Mouse (Mus musculus) forebrain, embryonic 15.5 days (tissue): ENCODE data around the gene Nanos2. TPM values are rescaled to one million over a fixed set of nuclear protein-coding genes. Genes with fewer than 3 reads are reported as not detected.
A peak's percentile ranks its signal among the peaks of the same experiment; 100 is the strongest.

Source experiments
- ATAC-seq: fragments of 200-750 bp; cut with Nextera tagmentation; replicated peaks from 2 replicates; pipeline ENCODE4 v1.8.0; 2017; ENCODE audit warnings: mild to moderate bottlenecking, moderate TSS enrichment, moderate library complexity
- H3K27ac ChIP-seq: fragments of 300-500 bp; sonication (generic); replicated peaks from 2 replicates; pipeline ENCODE4 v1.5.1; 2015; ENCODE audit warnings: mild to moderate bottlenecking, inconsistent platforms
- H3K27me3 ChIP-seq: fragments of 300-500 bp; sonication (generic); 2 replicates; pipeline ENCODE4 v1.6.1; 2015; ENCODE audit warnings: inconsistent platforms
- H3K36me3 ChIP-seq: fragments of 300-500 bp; sonication (generic); 2 replicates; pipeline ENCODE4 v1.6.1; 2015; ENCODE audit warnings: mild to moderate bottlenecking, inconsistent platforms
- H3K4me1 ChIP-seq: fragments of 300-500 bp; sonication (generic); 2 replicates; pipeline ENCODE4 v1.6.1; 2015; ENCODE audit warnings: inconsistent platforms
- H3K4me2 ChIP-seq: fragments of 300-500 bp; sonication (generic); replicated peaks from 2 replicates; pipeline ENCODE4 v1.6.1; 2015; ENCODE audit warnings: mild to moderate bottlenecking, inconsistent platforms
- H3K4me3 ChIP-seq: fragments of 300-500 bp; sonication (generic); 2 replicates; pipeline ENCODE4 v1.5.1; 2015; ENCODE audit warnings: mild to moderate bottlenecking, inconsistent platforms
- H3K9ac ChIP-seq: fragments of 300-500 bp; sonication (generic); replicated peaks from 2 replicates; pipeline ENCODE4 v1.6.1; 2015; ENCODE audit warnings: mild to moderate bottlenecking, inconsistent platforms
- H3K9me3 ChIP-seq: fragments of 300-500 bp; sonication (generic); 2 replicates; pipeline ENCODE4 v1.6.1; 2016; ENCODE audit warnings: inconsistent platforms
- WGBS: fragments of 180-500 bp; shearing (Covaris S2); methylation state at CpG from one replicate; pipeline ENCODE4 v1.1.7; 2015; ENCODE audit warnings: mixed read lengths; 5-methylcytosine and 5-hydroxymethylcytosine counted together
- polyA plus RNA-seq: library from polyadenylated mRNA; unstranded; fragments of >200 nt; fragmentation: Nextera tagmentation; extraction: Ambion mirVana; gene quantifications from 2 replicates; pipeline ENCODE4 v1.2.1, GENCODE M21; 2015

Gene Nanos2
- polyA plus RNA-seq, 1 experiment from 2014 or later = 0.60 TPM

DNA sequence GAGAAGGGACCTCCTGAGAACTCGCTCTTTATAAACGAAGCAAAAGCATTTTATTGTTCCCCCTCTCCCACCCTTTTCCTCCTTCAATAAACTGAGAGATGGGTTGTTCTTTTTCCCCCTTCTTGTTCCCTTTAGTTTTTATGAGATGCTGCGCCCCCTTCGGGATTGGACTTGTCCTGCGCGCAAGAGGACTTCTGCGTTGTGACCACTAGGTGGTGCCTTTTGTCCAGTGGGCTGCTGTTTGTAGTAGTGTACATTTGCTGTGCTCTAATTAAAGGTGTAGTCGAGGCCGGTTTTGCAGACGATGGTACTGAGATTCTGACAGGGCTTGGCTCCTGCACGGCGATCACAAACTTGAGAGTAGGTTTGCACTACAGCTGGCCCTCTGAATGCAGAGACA lies 19.3 kb downstream of the Nanos2 start:
- Histone ChIP-seq H3K36me3 (peaks cover 23% of the 10 kb centered on the region), H3K4me3 (no peak overlapping the region), H3K4me2 (peak overlapping the region; percentile 99; the same call in 1 of the 2 replicates), H3K27ac (no peak overlapping the region), H3K27me3 (no peaks in the 10 kb centered on the region), H3K9ac (no peak overlapping the region), H3K4me1 (peaks cover 49% of the 10 kb centered on the region), H3K9me3 (no peaks in the 10 kb centered on the region)
- ATAC-seq = no peak
- WGBS = 4% methylated on average over 12 of the region's 12 CpGs

DNA sequence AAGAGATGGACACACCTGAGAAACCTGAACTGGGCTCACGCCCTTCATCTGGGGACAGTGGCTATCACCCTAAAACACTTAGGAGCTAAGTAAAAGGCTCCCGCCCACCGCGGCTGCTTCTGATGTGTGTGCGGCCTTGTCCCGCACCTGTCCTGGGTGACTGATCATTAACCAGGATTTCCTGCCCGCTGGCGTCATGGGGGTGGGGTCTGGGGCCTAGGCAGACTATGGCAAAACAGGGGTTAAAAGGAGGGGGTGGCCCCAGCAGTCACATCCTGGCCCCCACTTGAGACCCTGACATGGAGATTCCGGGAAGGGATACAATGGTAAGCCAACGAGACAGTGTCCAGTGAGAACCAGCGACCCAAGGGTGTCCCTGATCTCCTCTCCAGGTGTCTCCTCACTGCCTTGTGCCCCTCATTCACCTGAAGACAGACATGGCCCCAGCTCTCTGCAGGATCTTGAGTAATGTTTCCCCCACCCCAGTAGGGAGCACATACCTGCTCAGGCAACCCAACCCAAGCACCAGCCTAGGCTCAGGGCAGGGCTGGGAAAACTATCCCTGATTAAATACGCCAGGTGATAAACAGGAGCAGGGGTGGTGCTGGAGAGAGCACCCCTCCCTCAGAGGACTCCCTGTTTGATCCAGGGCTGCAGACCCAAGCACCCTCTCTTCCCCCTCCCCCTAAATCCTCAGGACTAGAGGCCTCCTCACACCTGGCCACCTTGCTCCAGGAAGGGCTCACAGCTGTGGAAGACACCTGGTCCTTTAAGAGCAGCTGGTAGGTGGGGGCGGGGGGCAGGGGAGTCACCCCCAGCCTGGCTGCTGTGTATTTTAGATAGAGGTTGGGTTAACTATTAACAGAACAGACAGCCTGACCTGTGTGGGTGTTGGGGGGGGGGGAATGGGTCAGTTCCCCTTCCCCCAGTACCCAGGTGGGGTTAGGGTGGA lies 20.1 kb downstream of the Nanos2 start:
- WGBS = 82% methylated on average over 13 of the region's 13 CpGs
- no peak overlapping the region for H3K27ac ChIP-seq
- no peak overlapping the region for H3K4me3 ChIP-seq
- peaks cover 52% of the 10 kb centered on the region for H3K4me1 ChIP-seq
- no peaks in the 10 kb centered on the region for H3K9me3 ChIP-seq
- no peak overlapping the region for H3K9ac ChIP-seq
- no peak for ATAC-seq
- no peak overlapping the region for H3K4me2 ChIP-seq
- no peaks in the 10 kb centered on the region for H3K27me3 ChIP-seq
- peaks cover 23% of the 10 kb centered on the region for H3K36me3 ChIP-seq

DNA sequence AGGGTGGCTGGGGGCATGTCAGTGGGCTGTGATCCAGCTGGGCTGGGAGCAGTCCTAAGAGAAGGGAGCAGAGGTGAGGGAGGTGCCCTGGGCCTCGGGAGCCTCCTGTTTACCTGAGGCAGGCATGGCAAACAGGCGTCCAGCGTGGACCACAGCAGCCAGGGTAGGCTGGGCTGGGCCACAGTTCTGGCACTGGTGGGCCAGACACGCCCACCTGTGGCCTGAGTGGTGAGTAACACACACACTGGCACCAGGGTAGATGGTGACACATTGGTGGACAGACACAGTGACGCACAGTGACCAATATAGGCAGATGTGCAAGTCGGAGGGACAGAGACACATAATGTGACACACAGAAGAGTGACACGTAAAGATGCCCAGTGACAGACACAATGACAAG lies 23.4 kb downstream of the Nanos2 start:
- peaks cover 16% of the 10 kb centered on the region for H3K36me3 ChIP-seq
- no peak overlapping the region for H3K27ac ChIP-seq
- ATAC-seq = no peak
- 82% methylated on average over 7 of the region's 7 CpGs for WGBS
- H3K4me2 ChIP-seq = no peak overlapping the region
- H3K4me1 ChIP-seq = peaks cover 34% of the 10 kb centered on the region
- H3K9ac ChIP-seq = no peak overlapping the region
- H3K9me3 ChIP-seq = no peaks in the 10 kb centered on the region
- H3K27me3 ChIP-seq = no peaks in the 10 kb centered on the region
- H3K4me3 ChIP-seq = no peak overlapping the region

DNA sequence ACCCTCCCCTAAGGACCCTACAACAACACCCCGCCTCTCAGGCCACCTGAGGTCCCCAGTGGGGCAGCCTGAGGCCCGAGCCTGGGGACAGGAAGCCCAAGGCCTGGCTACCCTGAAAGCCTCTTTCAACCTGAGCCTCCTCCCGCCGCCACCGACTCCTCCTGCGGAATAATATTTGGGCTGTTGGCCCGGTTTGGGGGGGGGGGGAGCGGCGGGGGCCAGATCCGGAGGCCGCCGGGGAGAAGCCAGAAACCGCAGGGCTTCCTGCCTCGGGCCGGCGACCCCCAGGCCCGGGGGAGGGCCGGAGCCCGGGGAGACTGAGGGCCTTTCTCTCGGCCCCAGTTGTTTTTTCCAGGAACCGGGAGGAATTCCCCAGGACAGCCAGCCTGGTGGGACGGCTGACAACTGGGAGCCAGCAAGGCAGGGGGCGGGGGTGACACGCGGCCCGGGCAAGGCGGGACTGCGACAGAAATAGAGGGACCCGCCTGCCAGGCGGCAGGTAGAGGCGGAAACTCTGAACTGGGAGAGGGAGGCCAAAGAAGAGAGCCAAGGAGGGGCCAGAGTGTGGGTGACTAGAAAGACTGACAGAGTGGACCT lies 24.9 kb downstream of the Nanos2 start:
- H3K27me3 ChIP-seq = no peaks in the 10 kb centered on the region
- WGBS = 2% methylated on average over 31 of the region's 31 CpGs
- peak overlapping the region; percentile 50 for H3K4me2 ChIP-seq
- no peak for ATAC-seq
- H3K9ac ChIP-seq = peak overlapping the region; percentile 43
- peaks cover 7% of the 10 kb centered on the region for H3K36me3 ChIP-seq
- H3K27ac ChIP-seq = no peak overlapping the region
- peaks cover 18% of the 10 kb centered on the region for H3K4me1 ChIP-seq
- H3K9me3 ChIP-seq = no peaks in the 10 kb centered on the region
- peak overlapping the region; percentile 27 for H3K4me3 ChIP-seq

DNA sequence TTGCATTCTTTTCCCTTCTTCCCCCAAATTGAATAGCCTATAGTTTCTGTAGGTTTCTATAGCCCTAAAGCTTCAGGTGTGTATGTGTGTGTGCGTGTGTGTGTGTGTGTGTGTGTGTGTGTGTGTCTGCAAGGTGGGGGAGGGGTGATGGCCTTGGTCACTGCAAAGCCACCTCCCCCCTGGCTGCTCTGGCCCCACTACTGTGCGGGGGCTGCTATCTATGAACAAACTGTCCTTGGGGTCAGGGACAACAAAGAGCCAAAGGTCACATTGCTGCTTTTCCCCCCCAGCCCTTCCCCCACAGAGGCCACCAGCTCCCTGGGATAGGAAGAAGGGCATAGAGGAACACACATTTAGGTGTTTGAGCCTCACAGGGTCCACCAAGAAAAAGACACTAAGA lies 25.7 kb downstream of the Nanos2 start:
- WGBS = 72% methylated on average over 2 of the region's 2 CpGs
- ATAC-seq = no peak

DNA sequence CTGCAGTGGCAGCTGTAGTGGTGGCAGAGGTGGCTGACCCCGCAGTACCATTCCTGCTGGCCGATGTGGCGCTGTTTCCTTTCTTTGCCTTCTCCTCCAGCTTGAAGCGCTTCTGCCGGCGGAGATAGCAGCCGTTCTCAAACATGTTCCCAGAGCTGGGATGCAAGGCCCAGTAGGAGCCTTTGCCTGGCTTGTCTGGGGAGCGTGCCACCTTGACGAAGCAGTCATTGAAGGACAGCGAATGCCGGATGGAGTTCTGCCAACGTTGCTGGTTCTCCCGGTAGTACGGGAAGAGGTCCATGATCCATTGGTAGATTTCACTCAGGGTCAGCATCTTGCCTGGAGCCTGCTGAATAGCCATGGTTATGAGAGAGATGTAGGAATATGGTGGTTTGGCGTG lies 27.3 kb downstream of the Nanos2 start:
- 70% methylated on average over 15 of the region's 15 CpGs for WGBS
- H3K9ac ChIP-seq = no peak overlapping the region
- no peak overlapping the region for H3K4me3 ChIP-seq
- H3K27me3 ChIP-seq = no peaks in the 10 kb centered on the region
- no peak overlapping the region for H3K27ac ChIP-seq
- no peak overlapping the region for H3K4me2 ChIP-seq
- no peaks in the 10 kb centered on the region for H3K9me3 ChIP-seq
- H3K4me1 ChIP-seq = peaks cover 11% of the 10 kb centered on the region
- H3K36me3 ChIP-seq = no peaks in the 10 kb centered on the region
- ATAC-seq = no peak

More for the DNA sequence above, 25.7 kb downstream of the Nanos2 start:
- Histone ChIP-seq H3K4me1 (peaks cover 11% of the 10 kb centered on the region), H3K4me3 (no peak overlapping the region), H3K27ac (no peak overlapping the region), H3K27me3 (no peaks in the 10 kb centered on the region), H3K36me3 (no peaks in the 10 kb centered on the region), H3K9ac (no peak overlapping the region), H3K4me2 (no peak overlapping the region), H3K9me3 (no peaks in the 10 kb centered on the region)

DNA sequence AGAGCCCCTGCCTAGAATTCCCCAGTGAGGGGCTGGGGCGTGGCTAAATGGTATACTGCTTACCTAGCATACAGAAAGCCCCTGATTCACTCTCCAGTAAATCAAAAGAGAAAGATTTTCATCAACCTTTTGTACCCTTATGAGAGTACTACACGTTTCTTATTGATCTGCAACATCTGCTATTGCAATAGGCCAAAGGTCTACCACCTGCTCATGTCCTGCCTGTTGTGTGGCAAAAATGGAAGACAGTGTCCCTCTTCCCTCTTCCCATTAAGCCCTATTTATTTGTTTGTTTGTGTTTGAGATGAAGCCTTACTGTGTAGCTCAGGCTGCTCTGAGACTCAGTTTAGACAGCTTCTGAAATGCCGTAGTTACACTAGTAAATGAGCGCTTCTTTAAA lies 28.8 kb downstream of the Nanos2 start:
- H3K9me3 ChIP-seq = no peaks in the 10 kb centered on the region
- peaks cover 11% of the 10 kb centered on the region for H3K4me1 ChIP-seq
- H3K4me3 ChIP-seq = no peak overlapping the region
- WGBS = 92% methylated on average over 4 of the region's 4 CpGs
- H3K27me3 ChIP-seq = peaks cover 11% of the 10 kb centered on the region; the same call in 1 of the 2 replicates
- H3K27ac ChIP-seq = no peak overlapping the region
- no peak overlapping the region for H3K4me2 ChIP-seq
- ATAC-seq = no peak
- no peak overlapping the region for H3K9ac ChIP-seq
- H3K36me3 ChIP-seq = no peaks in the 10 kb centered on the region

DNA sequence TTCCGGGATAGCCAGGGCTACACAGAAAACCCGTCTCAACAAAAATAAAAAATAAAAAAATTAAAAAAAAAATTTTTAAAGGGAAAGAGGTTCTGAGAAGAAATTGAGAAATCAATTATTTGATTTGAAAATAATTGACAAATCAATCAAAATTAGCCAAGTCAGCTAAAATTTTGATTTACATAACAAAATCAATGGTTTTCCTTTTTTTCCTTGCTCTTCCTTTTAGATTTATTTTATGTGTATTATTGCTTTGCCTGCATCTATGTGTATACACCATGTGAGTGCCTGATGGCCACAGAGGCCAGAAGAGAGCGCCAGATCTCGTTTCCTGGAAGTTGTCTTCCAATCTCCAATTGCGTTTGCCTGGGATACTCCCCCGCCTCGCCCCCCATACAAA lies 30.7 kb downstream of the Nanos2 start:
- Histone ChIP-seq H3K27ac (no peak overlapping the region), H3K4me2 (no peak overlapping the region), H3K36me3 (no peaks in the 10 kb centered on the region), H3K27me3 (peaks cover 29% of the 10 kb centered on the region), H3K9ac (no peak overlapping the region), H3K4me1 (no peaks in the 10 kb centered on the region), H3K9me3 (no peaks in the 10 kb centered on the region), H3K4me3 (no peak overlapping the region)
- WGBS = 88% methylated on average over 7 of the region's 7 CpGs
- no peak for ATAC-seq

DNA sequence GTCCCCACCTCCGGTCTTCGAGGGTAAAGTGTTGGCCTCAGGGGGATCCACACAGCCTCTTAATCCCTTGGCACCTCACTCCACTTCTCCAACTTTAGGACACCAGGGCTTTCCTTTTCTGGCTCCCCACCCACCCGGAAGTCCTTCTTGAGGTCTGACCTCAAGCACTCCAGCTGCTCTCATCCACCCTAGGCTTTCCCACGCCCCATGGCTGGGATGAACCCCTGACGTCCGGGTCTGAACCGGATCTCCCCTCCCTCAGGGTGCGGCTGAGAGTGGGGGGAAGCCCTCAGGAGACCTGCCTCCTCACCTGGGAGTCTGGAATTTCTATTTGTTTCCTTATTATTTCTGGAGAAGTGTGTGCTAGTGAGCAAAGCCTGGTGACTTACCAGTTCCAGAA lies 33.8 kb downstream of the Nanos2 start:
- Histone ChIP-seq H3K27ac (no peak overlapping the region), H3K4me2 (no peak overlapping the region), H3K9me3 (no peaks in the 10 kb centered on the region), H3K4me3 (no peak overlapping the region), H3K36me3 (no peaks in the 10 kb centered on the region), H3K27me3 (peaks cover 38% of the 10 kb centered on the region), H3K4me1 (peaks cover 14% of the 10 kb centered on the region), H3K9ac (no peak overlapping the region)
- WGBS = 23% methylated on average over 8 of the region's 8 CpGs
- ATAC-seq = no peak

DNA sequence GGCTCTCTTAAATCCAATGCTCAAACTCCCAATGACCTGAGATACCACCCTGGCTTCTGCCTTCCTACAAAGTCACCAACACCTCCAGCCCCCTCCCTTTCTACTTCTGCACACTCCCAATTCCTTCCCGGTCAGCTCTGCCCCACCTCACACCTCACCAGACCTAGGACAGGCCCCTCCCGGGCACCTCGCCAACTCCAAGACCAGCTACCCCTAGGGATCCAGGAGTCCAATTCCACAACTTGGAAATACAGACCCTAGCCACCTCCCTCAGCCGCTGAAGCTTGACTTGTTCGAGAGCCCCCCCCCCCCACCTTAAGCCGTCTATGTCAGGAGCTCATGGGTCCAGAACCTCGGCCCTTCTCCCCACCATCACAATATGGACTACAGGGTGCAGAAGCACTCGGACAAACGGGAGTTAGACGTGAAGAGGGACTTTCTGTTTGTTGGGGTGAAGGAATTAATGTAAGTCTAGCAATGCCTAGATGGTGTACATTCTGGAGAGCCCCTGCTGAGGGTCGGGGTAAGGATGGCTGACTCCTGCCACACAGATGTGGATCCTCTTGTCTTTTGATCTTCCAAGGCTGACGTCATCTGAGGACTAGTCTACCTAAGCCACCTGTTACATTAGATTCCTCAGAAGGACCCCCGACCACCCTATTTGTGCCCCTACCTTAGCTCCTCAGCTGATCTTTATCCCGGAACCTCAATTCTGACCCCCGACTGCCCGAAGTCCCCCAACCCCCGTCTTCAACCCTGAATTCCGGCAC lies 35.2 kb downstream of the Nanos2 start:
- no peak for ATAC-seq
- Histone ChIP-seq H3K9ac (no peak overlapping the region), H3K4me1 (peaks cover 23% of the 10 kb centered on the region), H3K9me3 (no peaks in the 10 kb centered on the region), H3K27ac (no peak overlapping the region), H3K4me3 (no peak overlapping the region), H3K27me3 (peaks cover 38% of the 10 kb centered on the region), H3K36me3 (no peaks in the 10 kb centered on the region), H3K4me2 (no peak overlapping the region)
- WGBS = 66% methylated on average over 18 of the region's 18 CpGs

DNA sequence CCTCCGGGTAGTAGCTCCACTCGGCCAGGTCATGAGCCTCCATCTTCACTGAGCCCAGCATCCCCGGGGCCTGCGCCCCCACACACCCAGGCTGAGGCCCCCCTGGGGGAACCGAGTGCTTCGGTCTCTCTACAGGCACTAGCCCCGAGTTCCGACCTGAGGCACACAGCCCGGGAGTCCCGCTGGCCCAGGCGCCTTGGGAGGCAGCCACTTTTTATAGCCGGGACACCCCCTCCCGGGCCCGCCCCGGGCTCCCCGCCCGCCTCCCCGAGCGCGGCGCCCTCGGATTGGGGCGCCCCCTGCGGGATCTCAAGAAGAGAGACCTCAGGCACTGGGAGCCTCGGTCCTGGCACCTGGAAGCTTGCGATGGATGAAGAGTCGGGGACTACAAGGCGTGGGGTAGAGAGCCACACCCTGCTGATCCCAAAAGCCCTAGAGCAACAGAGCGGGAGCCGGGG lies 36.2 kb downstream of the Nanos2 start, which contains the start of gene Foxa3:
Gene Foxa3 (minus strand): TSS at position 182 of the 458 bp plus-strand sequence.
- H3K4me3 ChIP-seq = peak within 1 kb of the TSS; percentile 82
- peaks cover 38% of the 10 kb centered on the region for H3K27me3 ChIP-seq
- H3K4me1 ChIP-seq = peaks cover 23% of the 10 kb centered on the region
- H3K4me2 ChIP-seq = peak within 1 kb of the TSS; percentile 81
- ATAC-seq = peak; percentile 26
- 1% methylated on average over 30 of the region's 30 CpGs for WGBS
- no peaks in the 10 kb centered on the region for H3K9me3 ChIP-seq
- H3K36me3 ChIP-seq = no peaks in the 10 kb centered on the region
- peak within 1 kb of the TSS; percentile 29; the same call in 1 of the 2 replicates for H3K27ac ChIP-seq
- H3K9ac ChIP-seq = peak within 1 kb of the TSS; percentile 92
